Mouse (Mus musculus): ENCODE measurements around the gene Cdyl2. TPM values are rescaled to one million over a fixed set of nuclear protein-coding genes. Genes with fewer than 3 reads are reported as not detected.

Cdyl2 gene
- 9.7 and 10.4 TPM in 2 replicates for polyA plus RNA-seq (2016; fragmentation: Nextera tagmentation; extraction: Ambion mirVana)

DNA sequence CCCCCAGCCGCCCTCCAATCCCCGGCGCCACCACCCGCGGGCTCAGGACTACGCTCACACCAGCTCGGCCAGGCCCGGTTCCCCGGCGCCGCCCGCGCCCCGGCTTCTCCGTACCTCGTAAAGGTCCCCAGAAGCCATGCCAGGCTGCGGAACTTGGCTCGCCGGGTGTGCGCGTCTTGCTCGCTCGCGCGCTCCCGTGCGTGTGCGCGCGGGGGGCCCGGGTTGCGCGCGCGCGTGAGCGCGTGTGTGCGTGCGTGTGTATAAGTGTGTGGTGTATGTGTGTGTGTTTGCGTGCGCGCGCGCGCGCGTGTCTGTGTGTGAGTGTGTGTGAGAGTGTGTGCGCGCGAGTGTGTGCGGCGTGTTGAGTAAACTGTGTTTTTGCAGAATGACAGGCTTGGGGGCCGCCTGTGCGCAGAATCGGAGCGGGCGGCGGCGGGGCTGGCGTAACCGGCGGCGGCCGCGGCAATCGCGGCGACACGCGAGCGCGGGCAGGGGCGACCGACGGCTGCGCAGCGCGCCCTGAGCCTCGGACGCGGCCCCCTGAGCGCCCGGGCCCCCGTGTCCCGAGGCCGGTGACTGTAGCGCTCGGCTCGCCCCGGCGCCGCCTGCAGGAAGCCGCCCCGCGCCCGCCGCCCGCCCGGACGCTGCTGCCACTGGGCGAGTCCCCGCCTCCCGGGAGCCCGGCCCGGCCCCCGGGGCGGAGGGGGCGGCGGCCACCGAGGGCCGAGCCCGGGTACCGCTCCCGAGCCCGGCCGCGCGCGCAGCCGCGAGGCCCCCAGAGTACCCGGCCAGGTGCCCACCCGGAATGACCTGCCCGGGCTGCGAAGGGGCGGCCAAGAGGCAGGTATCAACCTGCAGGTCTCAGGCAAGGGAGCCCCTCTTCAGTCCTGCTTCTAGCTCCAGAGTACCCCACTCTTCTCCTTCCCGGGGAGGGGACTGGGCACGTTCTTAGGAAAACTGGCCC, at the start of gene Cdyl2:
TSS of gene Cdyl2 (minus strand) at position 308 of the 964 bp plus-strand sequence.
- ATAC-seq (ENCODE audit: insufficient number of reproducible peaks, insufficient read depth, low FRiP score, low TSS enrichment), result peak; percentile 83
- H3K27ac ChIP-seq, result peak within 1 kb of the TSS; percentile 81

DNA sequence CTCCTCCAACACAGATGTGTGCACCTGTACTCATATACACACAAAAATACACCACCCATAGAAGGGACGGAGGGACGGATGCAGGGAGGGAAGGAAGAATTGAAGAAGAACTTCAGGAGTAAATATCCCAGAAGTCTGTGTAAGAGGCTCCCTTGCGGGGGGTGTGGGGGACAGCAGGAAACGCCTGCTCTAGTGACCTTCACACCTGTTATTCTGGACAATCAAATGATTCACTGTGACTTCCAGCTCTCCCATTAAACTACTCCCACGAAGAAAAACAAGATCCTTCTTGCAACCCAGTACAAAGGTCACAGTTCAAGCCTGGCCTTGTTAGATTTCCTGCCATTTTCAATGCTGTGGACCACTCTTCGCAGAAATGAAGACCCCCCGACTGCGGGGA, 47.8 kb upstream of the Cdyl2 start:
- Histone ChIP-seq H3K9ac (no peak overlapping the region), H3K4me1 (no peaks in the 10 kb centered on the region), H3K9me3 (no peaks in the 10 kb centered on the region), H3K4me2 (replicated peaks) (no peak overlapping the region), H3K27ac (no peak overlapping the region), H3K27me3 (no peaks in the 10 kb centered on the region), H3K4me3 (no peak overlapping the region), H3K36me3 (no peaks in the 10 kb centered on the region)
- ATAC-seq (ENCODE audit: insufficient number of reproducible peaks, insufficient read depth, low FRiP score, low TSS enrichment), result no peak
- 74% methylated on average over 8 of the region's 8 CpGs for WGBS

More for the DNA sequence above, at the start of gene Cdyl2:
- Histone ChIP-seq H3K9me3 (no peaks in the 10 kb centered on the region), H3K9ac (peak within 1 kb of the TSS; percentile 74), H3K36me3 (no peaks in the 10 kb centered on the region), H3K4me2 (replicated peaks) (peak within 1 kb of the TSS; percentile 79), H3K4me1 (peaks cover 5% of the 10 kb centered on the region; the same call in 1 of the 2 replicates), H3K27me3 (peaks cover 11% of the 10 kb centered on the region; the same call in 1 of the 2 replicates), H3K4me3 (peak within 1 kb of the TSS; percentile 75)
- WGBS, result 1% methylated on average over 116 of the region's 129 CpGs

GRCm38 (mm10) chr8:116774220-116774619, 41.4 kb upstream of the Cdyl2 start:
- Histone ChIP-seq H3K4me2 (replicated peaks) (no peak overlapping the region), H3K4me1 (no peaks in the 10 kb centered on the region), H3K27ac (no peak overlapping the region), H3K9me3 (no peaks in the 10 kb centered on the region), H3K4me3 (no peak overlapping the region), H3K27me3 (no peaks in the 10 kb centered on the region), H3K36me3 (no peaks in the 10 kb centered on the region), H3K9ac (no peak overlapping the region)
- WGBS, result 84% methylated on average over 5 of the region's 5 CpGs
- ATAC-seq (ENCODE audit: insufficient number of reproducible peaks, insufficient read depth, low FRiP score, low TSS enrichment), result no peak

DNA sequence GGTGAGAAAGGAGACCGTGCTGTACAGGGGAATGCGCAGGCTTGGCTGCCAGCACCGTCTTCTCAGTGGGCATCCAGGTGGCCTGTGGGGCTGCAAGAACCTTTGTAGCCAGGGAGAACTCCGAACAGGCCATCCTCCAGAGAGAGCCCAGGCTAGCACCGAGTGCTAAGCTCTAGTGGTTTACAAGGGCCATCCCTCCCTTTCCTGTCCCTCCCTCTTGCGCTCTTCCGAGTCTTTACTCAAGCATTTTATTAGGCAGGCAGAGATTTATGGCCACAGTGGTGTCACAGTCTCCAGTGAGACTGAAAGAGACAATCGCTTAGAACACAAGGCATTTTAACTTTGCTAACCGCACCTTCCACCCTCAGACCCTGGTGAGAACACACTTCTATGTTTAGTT, 39.9 kb upstream of the Cdyl2 start:
- H3K9me3 ChIP-seq, result no peaks in the 10 kb centered on the region
- H3K9ac ChIP-seq, result no peak overlapping the region
- ATAC-seq (ENCODE audit: insufficient number of reproducible peaks, insufficient read depth, low FRiP score, low TSS enrichment), result no peak
- H3K4me1 ChIP-seq, result no peaks in the 10 kb centered on the region
- no peak overlapping the region for H3K4me2 ChIP-seq (replicated peaks)
- H3K27me3 ChIP-seq, result no peaks in the 10 kb centered on the region
- H3K27ac ChIP-seq, result no peak overlapping the region
- WGBS, result 91% methylated on average over 9 of the region's 9 CpGs
- H3K36me3 ChIP-seq, result no peaks in the 10 kb centered on the region
- H3K4me3 ChIP-seq, result no peak overlapping the region

DNA sequence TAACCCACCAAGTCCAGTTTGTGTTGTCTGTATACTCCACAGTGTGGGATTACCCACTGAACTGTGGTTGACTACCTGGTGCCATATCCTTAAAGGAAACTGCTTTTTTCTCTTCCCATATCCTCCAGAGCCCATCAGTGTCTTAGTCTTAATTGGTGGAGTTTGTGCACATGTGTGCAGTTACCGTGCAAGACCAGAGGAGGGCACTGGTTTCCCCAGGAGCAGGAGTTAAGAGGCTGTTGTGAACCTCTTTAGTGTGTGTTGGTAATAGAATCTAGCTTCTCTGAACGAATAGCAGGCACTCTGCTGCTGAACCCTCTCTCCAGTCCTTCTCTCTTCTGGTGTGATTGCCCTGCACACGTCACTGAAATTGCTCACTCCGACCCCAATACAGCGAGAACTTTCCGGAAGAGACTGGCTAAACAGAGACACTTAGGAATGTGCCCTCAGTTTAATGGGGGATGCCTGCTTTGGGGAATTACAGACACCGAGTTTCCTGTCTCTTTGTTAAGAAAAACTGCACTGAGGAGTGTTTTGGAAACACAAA, 39.1 kb upstream of the Cdyl2 start:
- Histone ChIP-seq H3K4me3 (no peak overlapping the region), H3K4me1 (no peaks in the 10 kb centered on the region), H3K9me3 (no peaks in the 10 kb centered on the region), H3K36me3 (no peaks in the 10 kb centered on the region), H3K27ac (no peak overlapping the region), H3K9ac (no peak overlapping the region), H3K27me3 (no peaks in the 10 kb centered on the region), H3K4me2 (replicated peaks) (no peak overlapping the region)
- 76% methylated on average over 7 of the region's 7 CpGs for WGBS
- ATAC-seq (ENCODE audit: insufficient number of reproducible peaks, insufficient read depth, low FRiP score, low TSS enrichment), result no peak

- 74% methylated on average over 12 of the region's 12 CpGs for WGBS
- H3K4me1 ChIP-seq, result no peaks in the 10 kb centered on the region
- H3K27ac ChIP-seq, result no peak overlapping the region
- no peaks in the 10 kb centered on the region for H3K27me3 ChIP-seq
- no peak overlapping the region for H3K9ac ChIP-seq
- no peaks in the 10 kb centered on the region for H3K9me3 ChIP-seq
- ATAC-seq (ENCODE audit: insufficient number of reproducible peaks, insufficient read depth, low FRiP score, low TSS enrichment), result no peak
- H3K4me3 ChIP-seq, result no peak overlapping the region
- no peak overlapping the region for H3K4me2 ChIP-seq (replicated peaks)
- no peaks in the 10 kb centered on the region for H3K36me3 ChIP-seq
These were observed 38.0 kb upstream of the Cdyl2 start for GRCm38 (mm10) chr8:116770756-116771155.

DNA sequence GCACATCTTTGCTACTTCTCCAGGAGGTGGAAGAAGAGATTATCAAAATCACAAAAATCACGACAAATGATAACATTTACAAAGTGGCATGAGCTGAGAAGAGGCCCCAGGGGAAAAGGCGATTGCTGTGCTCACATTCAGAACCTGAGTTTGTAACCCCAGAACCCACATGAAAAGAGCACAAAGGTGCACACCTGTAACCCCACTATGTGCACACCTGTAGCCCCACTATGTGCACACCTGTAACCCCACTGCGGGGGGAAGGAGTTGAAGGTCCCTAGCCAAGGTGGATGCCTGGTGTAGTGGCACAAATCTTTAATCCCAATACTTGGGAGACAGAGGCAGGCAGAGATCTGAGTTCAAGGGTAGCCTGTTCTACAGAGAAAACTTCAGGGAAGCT, 23.4 kb upstream of the Cdyl2 start:
- Histone ChIP-seq H3K4me1 (no peaks in the 10 kb centered on the region), H3K4me3 (no peak overlapping the region), H3K27me3 (no peaks in the 10 kb centered on the region), H3K27ac (no peak overlapping the region), H3K9ac (no peak overlapping the region), H3K9me3 (no peaks in the 10 kb centered on the region), H3K36me3 (no peaks in the 10 kb centered on the region), H3K4me2 (replicated peaks) (no peak overlapping the region)
- WGBS, result 57% methylated on average over 3 of the region's 3 CpGs
- no peak for ATAC-seq (ENCODE audit: insufficient number of reproducible peaks, insufficient read depth, low FRiP score, low TSS enrichment)

GRCm38 (mm10) chr8:116755557-116755956, 22.8 kb upstream of the Cdyl2 start:
- H3K27me3 ChIP-seq, result no peaks in the 10 kb centered on the region
- no peak overlapping the region for H3K9ac ChIP-seq
- no peak overlapping the region for H3K4me2 ChIP-seq (replicated peaks)
- no peaks in the 10 kb centered on the region for H3K36me3 ChIP-seq
- no peak overlapping the region for H3K4me3 ChIP-seq
- no peaks in the 10 kb centered on the region for H3K9me3 ChIP-seq
- WGBS, result 4% methylated on average over 4 of the region's 4 CpGs
- no peak overlapping the region for H3K27ac ChIP-seq
- H3K4me1 ChIP-seq, result no peaks in the 10 kb centered on the region
- no peak for ATAC-seq (ENCODE audit: insufficient number of reproducible peaks, insufficient read depth, low FRiP score, low TSS enrichment)

GRCm38 (mm10) chr8:116740726-116741125, 7.9 kb upstream of the Cdyl2 start:
- Histone ChIP-seq H3K27ac (no peak overlapping the region), H3K36me3 (no peaks in the 10 kb centered on the region), H3K9me3 (no peaks in the 10 kb centered on the region), H3K27me3 (no peaks in the 10 kb centered on the region), H3K4me1 (no peaks in the 10 kb centered on the region), H3K4me2 (replicated peaks) (no peak overlapping the region), H3K9ac (no peak overlapping the region), H3K4me3 (no peak overlapping the region)
- 96% methylated on average over 1 of the region's 1 CpGs for WGBS
- no peak for ATAC-seq (ENCODE audit: insufficient number of reproducible peaks, insufficient read depth, low FRiP score, low TSS enrichment)

GRCm38 (mm10) chr8:116735306-116735705, 2.5 kb upstream of the Cdyl2 start:
- ATAC-seq (ENCODE audit: insufficient number of reproducible peaks, insufficient read depth, low FRiP score, low TSS enrichment), result no peak
- Histone ChIP-seq H3K4me3 (no peak overlapping the region), H3K4me2 (replicated peaks) (no peak overlapping the region), H3K9ac (no peak overlapping the region), H3K27ac (no peak overlapping the region), H3K4me1 (peaks cover 5% of the 10 kb centered on the region; the same call in 1 of the 2 replicates), H3K36me3 (no peaks in the 10 kb centered on the region), H3K27me3 (peaks cover 11% of the 10 kb centered on the region; the same call in 1 of the 2 replicates), H3K9me3 (no peaks in the 10 kb centered on the region)
- WGBS, result 56% methylated on average over 5 of the region's 5 CpGs

DNA sequence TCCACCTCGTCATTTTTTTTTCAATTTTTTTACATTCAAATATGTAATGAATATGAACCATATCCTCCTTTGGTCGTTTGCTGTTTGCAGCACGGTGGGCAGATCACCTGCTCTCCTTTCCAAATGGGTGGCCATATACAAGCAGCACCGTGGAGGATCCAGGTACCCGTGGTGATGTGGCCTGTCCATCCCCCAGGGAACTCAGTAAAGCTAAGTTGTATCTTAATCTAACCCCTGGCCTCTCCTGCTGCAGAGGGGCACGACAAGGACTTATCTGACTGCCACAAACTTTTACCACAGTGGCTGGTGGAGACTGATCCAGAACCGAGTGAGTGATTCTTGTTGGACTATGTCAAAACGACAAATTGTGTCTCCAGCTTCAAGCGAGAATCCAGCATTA, 1.4 kb upstream of the Cdyl2 start:
- Histone ChIP-seq H3K4me3 (no peak overlapping the region), H3K36me3 (no peaks in the 10 kb centered on the region), H3K9ac (no peak overlapping the region), H3K4me1 (peaks cover 5% of the 10 kb centered on the region; the same call in 1 of the 2 replicates), H3K27ac (no peak overlapping the region), H3K4me2 (replicated peaks) (no peak overlapping the region), H3K27me3 (peaks cover 11% of the 10 kb centered on the region; the same call in 1 of the 2 replicates), H3K9me3 (no peaks in the 10 kb centered on the region)
- no peak for ATAC-seq (ENCODE audit: insufficient number of reproducible peaks, insufficient read depth, low FRiP score, low TSS enrichment)
- WGBS, result 52% methylated on average over 9 of the region's 9 CpGs

DNA sequence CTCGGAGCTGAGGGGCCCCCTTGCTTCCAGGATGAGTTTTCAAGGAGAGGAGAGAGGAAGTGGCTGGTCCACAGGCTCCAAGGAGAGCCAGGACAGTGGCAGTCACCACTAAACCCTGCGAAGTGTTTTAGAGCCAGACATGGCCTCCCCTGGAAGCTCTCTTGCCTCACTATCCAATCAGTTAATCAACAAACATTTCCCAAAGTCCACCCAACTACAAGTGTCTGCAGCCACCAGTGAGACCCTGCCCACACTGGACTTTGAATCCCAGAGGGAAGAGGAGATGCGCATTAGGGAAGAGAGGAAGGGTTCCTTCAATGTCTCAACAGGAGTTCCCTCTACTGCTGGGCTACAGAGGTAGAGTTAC, 840 bp upstream of the Cdyl2 start:
- no peak overlapping the region; the same call in 1 of the 2 replicates for H3K27ac ChIP-seq
- WGBS, result 18% methylated on average over 3 of the region's 3 CpGs
- peaks cover 11% of the 10 kb centered on the region; the same call in 1 of the 2 replicates for H3K27me3 ChIP-seq
- peak overlapping the region; percentile 75 for H3K4me3 ChIP-seq
- H3K9me3 ChIP-seq, result no peaks in the 10 kb centered on the region
- no peak for ATAC-seq (ENCODE audit: insufficient number of reproducible peaks, insufficient read depth, low FRiP score, low TSS enrichment)
- H3K9ac ChIP-seq, result peak overlapping the region; percentile 74; the same call in 1 of the 2 replicates
- no peaks in the 10 kb centered on the region for H3K36me3 ChIP-seq
- H3K4me2 ChIP-seq (replicated peaks), result peak overlapping the region; percentile 79
- peaks cover 5% of the 10 kb centered on the region; the same call in 1 of the 2 replicates for H3K4me1 ChIP-seq

Data from embryonic facial prominence, embryonic 12.5 days (tissue).